Mouse (Mus musculus): Measurements from ENCODE around the gene Surf2. TPM values are rescaled to one million over a fixed set of nuclear protein-coding genes. Genes with fewer than 3 reads are reported as not detected.
"Not testable (repeated sequence)": the region's sequence is repeated elsewhere in the genome, so short reads cannot be mapped to it uniquely, and the experiment has no call there.

Gene Surf2
- 48.7 and 59.9 TPM in 2 replicates for polyA plus RNA-seq (2014; fragmentation: Nextera tagmentation; extraction: Ambion mirVana)

DNA sequence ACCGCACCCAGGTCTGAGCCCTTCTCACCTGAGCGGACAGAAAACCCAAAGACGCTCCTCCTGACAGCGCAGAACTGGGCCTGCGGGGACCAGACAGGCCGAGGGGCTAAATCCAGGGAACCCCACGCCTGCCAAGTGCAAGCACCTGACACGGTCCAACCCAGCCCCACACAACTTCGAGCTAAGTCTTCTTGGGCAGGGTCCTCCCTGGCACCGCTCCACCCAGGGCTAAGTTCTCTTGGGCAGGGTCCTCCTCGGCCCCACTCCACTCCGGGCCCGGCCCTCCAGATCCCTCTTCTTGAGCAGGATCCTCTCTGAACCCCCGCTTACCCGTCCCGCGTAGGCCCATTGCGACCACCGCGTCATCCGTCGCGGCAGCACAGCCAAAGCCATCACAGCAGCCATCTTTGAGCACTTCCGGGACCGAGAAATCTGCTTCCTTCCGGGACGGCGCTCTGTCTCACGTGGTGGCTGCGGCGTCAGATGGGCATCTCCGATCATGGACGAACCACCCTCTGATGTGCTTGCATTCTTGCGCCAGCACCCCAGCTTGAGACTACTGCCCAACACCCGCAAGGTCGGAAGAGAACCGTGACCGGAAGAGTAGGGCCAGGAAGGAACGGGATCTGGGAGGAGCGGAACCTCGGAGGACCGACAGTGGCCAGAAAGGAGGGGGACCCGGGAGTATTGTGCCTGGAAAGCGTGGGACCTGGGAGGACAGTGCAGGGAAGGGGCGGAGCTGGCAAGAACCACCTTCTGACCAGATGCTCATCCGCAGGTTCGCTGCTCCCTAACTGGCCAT is at the start of gene Surf2, which contains the start of gene Surf1:
Gene Surf2 (plus strand): TSS at position 441 of the 802 bp plus-strand sequence.
Gene Surf1 (minus strand): TSS at position 604 of the 802 bp plus-strand sequence.
- ATAC-seq (ENCODE audit: low FRiP score, low TSS enrichment) (peak; percentile 82), DNase-seq (peak; percentile 89)
- H3K27me3 ChIP-seq (ENCODE audit: control insufficient read depth, insufficient read depth, low read length), result no peaks in the 10 kb centered on the region
- H3K4me1 ChIP-seq (ENCODE audit: control insufficient read depth, insufficient read depth, low read length), result peaks cover 31% of the 10 kb centered on the region
- peak within 1 kb of the TSS; percentile 83 for H3K27ac ChIP-seq (replicated peaks; ENCODE audit: low read depth, low read length)
- H3K9ac ChIP-seq (replicated peaks; ENCODE audit: low read length), result peak within 1 kb of the TSS; percentile 74
- H3K36me3 ChIP-seq (ENCODE audit: control insufficient read depth, insufficient read depth, low read length), result peaks cover 61% of the 10 kb centered on the region
- peak within 1 kb of the TSS; percentile 73 for H3K4me3 ChIP-seq (replicated peaks; ENCODE audit: low read depth, low read length)
- 2% methylated on average over 47 of the region's 47 CpGs for WGBS
- no peaks in the 10 kb centered on the region for H3K9me3 ChIP-seq (ENCODE audit: control insufficient read depth, low read length)
- H3K4me2 ChIP-seq (ENCODE audit: low read length), result peak within 1 kb of the TSS; percentile 98

DNA sequence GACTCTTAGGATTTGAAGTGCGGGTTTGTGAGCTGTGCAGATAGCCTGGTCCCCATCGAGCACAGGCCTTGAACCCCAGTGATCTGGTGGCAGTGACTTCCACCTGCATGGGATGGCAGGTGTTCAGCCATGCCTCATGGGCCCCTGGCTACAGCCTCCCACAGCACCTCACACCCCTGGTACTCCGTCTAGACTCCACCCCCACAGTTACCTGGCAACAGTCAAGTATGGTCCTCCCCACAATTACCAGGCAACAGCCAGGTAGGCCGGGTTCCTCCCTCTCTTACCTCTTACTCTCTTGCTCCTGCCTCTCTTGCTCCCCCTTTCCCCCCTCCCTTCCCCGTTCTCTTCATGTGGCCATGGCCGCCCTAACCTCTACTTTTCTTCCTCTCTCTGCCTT is 45.5 kb upstream of the Surf2 start:
- H3K4me3 ChIP-seq (replicated peaks; ENCODE audit: low read depth, low read length), result no peak overlapping the region
- DNase-seq, result no peak
- H3K9me3 ChIP-seq (ENCODE audit: control insufficient read depth, low read length), result no peaks in the 10 kb centered on the region
- WGBS, result 70% methylated on average over 6 of the region's 6 CpGs
- H3K27me3 ChIP-seq (ENCODE audit: control insufficient read depth, insufficient read depth, low read length), result no peaks in the 10 kb centered on the region
- H3K9ac ChIP-seq (replicated peaks; ENCODE audit: low read length), result no peak overlapping the region
- no peak overlapping the region for H3K4me2 ChIP-seq (ENCODE audit: low read length)
- ATAC-seq (ENCODE audit: low FRiP score, low TSS enrichment), result no peak
- H3K36me3 ChIP-seq (ENCODE audit: control insufficient read depth, insufficient read depth, low read length), result no peaks in the 10 kb centered on the region
- H3K4me1 ChIP-seq (ENCODE audit: control insufficient read depth, insufficient read depth, low read length), result no peaks in the 10 kb centered on the region
- H3K27ac ChIP-seq (replicated peaks; ENCODE audit: low read depth, low read length), result no peak overlapping the region

DNA sequence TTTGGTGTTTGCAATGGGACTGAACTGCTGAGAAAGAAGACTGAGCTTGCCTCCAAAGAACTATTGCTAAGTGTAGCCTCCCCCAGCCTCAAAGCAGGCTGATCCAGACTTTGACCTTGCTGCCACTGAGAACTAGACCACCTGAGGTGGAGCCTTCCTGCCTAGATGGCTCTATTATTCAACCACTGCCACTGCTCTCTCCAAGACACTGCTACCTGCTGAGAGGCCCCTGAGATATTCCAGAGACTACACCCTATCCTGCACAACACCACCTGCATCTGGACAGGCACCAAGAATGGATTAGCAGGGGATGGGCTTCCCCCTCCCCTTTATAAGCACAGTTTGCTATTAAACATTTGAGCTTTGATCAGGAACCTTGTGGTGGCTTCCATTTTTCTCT is 37.6 kb upstream of the Surf2 start:
- Histone ChIP-seq H3K36me3 (ENCODE audit: control insufficient read depth, insufficient read depth, low read length) (no peaks in the 10 kb centered on the region), H3K9me3 (ENCODE audit: control insufficient read depth, low read length) (0 out of 2 replicates have a peak, but pooled peaks cover 3% of the 10 kb centered on the region), H3K4me2 (ENCODE audit: low read length) (no peak overlapping the region), H3K27ac (replicated peaks; ENCODE audit: low read depth, low read length) (no peak overlapping the region), H3K9ac (replicated peaks; ENCODE audit: low read length) (no peak overlapping the region), H3K4me1 (ENCODE audit: control insufficient read depth, insufficient read depth, low read length) (no peaks in the 10 kb centered on the region), H3K27me3 (ENCODE audit: control insufficient read depth, insufficient read depth, low read length) (no peaks in the 10 kb centered on the region), H3K4me3 (replicated peaks; ENCODE audit: low read depth, low read length) (no peak overlapping the region)
- DNase-seq (no peak), ATAC-seq (ENCODE audit: low FRiP score, low TSS enrichment) (no peak)

DNA sequence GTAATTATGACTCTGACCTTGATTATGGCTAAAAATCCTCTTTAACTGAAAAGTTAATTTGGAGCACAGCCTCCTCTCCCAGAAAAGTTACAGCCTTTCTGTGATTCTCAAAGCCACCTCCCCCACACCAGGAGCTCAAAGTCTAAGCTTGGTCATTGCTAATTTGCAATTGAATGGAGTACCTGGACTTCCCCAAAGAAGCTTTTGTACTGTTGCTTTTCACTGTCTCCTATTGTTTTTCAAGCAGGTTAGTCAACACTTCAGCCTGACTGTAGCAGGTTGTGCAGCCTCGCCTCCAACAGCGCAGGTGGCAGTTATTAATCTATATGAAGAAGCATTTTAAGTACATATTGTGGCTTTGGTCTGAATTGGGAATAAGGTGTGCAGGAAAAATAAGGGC is 30.6 kb upstream of the Surf2 start:
- H3K27me3 ChIP-seq (ENCODE audit: control insufficient read depth, insufficient read depth, low read length); H3K4me3 ChIP-seq (replicated peaks; ENCODE audit: low read depth, low read length); H3K27ac ChIP-seq (replicated peaks; ENCODE audit: low read depth, low read length); H3K9ac ChIP-seq (replicated peaks; ENCODE audit: low read length); H3K9me3 ChIP-seq (ENCODE audit: control insufficient read depth, low read length); DNase-seq; H3K4me1 ChIP-seq (ENCODE audit: control insufficient read depth, insufficient read depth, low read length); H3K4me2 ChIP-seq (ENCODE audit: low read length); ATAC-seq (ENCODE audit: low FRiP score, low TSS enrichment): not testable (repeated sequence)
- H3K36me3 ChIP-seq (ENCODE audit: control insufficient read depth, insufficient read depth, low read length), result peaks cover 20% of the 10 kb centered on the region
- 67% methylated on average over 2 of the region's 2 CpGs for WGBS

DNA sequence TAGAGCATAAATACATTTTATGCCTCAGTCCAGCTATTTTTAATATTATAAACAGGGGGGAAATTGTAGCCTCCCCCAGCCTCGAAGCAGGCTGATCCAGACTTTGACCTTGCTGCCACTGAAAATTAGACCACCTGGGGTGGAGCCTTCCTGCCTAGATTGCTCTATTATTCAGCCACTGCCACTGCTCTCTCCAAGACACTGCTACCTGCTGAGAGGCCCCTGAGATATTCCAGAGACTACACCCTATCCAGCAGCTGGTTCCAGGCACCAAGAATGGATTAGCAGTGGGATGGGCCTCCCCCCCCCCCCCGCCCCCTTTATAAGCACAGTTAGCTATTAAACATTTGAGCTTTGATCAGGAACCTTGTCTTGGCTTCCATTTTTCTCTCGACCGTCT is 30.0 kb upstream of the Surf2 start:
- not testable (repeated sequence) for H3K4me3 ChIP-seq (replicated peaks; ENCODE audit: low read depth, low read length); H3K27me3 ChIP-seq (ENCODE audit: control insufficient read depth, insufficient read depth, low read length); H3K27ac ChIP-seq (replicated peaks; ENCODE audit: low read depth, low read length); H3K4me2 ChIP-seq (ENCODE audit: low read length); H3K9me3 ChIP-seq (ENCODE audit: control insufficient read depth, low read length); ATAC-seq (ENCODE audit: low FRiP score, low TSS enrichment); H3K9ac ChIP-seq (replicated peaks; ENCODE audit: low read length); H3K4me1 ChIP-seq (ENCODE audit: control insufficient read depth, insufficient read depth, low read length); DNase-seq
- H3K36me3 ChIP-seq (ENCODE audit: control insufficient read depth, insufficient read depth, low read length), result peaks cover 27% of the 10 kb centered on the region
- 40% methylated on average over 4 of the region's 4 CpGs for WGBS

DNA sequence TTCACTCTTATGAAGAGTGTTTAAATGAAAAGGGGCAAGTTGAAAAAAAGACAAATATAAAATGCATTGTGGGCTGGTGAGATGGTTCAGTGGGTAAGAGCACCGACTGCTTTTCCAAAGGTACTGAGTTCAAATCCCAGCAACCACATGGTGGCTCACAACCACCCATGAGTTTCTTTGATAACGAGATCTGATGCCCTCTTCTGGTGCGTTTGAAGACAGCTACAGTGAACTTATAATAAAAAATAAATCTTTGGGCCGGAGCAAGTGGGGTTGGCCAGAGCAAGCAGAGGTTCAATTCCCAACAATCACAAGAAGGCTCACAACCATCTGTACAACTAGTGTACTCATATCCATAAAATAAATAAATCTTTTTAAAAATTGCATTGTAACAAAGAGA is 20.3 kb upstream of the Surf2 start:
- no peaks in the 10 kb centered on the region for H3K9me3 ChIP-seq (ENCODE audit: control insufficient read depth, low read length)
- no peak overlapping the region for H3K27ac ChIP-seq (replicated peaks; ENCODE audit: low read depth, low read length)
- no peak overlapping the region for H3K4me3 ChIP-seq (replicated peaks; ENCODE audit: low read depth, low read length)
- H3K36me3 ChIP-seq (ENCODE audit: control insufficient read depth, insufficient read depth, low read length), result peaks cover 83% of the 10 kb centered on the region
- no peak overlapping the region for H3K9ac ChIP-seq (replicated peaks; ENCODE audit: low read length)
- WGBS, result 96% methylated on average over 4 of the region's 4 CpGs
- no peaks in the 10 kb centered on the region for H3K27me3 ChIP-seq (ENCODE audit: control insufficient read depth, insufficient read depth, low read length)
- DNase-seq (no peak), ATAC-seq (ENCODE audit: low FRiP score, low TSS enrichment) (no peak)
- no peaks in the 10 kb centered on the region for H3K4me1 ChIP-seq (ENCODE audit: control insufficient read depth, insufficient read depth, low read length)
- no peak overlapping the region for H3K4me2 ChIP-seq (ENCODE audit: low read length)

DNA sequence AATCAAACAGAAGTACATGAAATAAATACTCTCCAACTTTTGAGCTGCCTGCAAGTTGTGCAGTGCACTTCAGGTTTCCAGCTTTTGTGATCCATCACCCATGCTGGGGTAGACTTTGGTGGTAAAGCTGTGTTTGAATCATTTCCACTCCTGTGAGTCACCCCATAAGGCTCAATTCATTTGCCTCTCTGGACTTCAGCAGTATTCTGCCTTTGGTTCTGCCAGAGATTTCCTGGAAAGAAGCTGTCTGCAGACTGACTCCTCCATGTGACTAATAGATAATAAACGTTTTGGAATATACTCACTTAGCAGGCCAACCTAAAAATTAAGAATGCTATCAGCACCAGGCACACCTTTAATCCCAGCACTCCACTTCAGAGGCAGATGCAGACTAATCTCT is 15.4 kb upstream of the Surf2 start:
- peaks cover 18% of the 10 kb centered on the region for H3K4me1 ChIP-seq (ENCODE audit: control insufficient read depth, insufficient read depth, low read length)
- H3K36me3 ChIP-seq (ENCODE audit: control insufficient read depth, insufficient read depth, low read length), result peaks cover 58% of the 10 kb centered on the region
- DNase-seq (no peak), ATAC-seq (ENCODE audit: low FRiP score, low TSS enrichment) (no peak)
- H3K9me3 ChIP-seq (ENCODE audit: control insufficient read depth, low read length), result no peaks in the 10 kb centered on the region
- no peak overlapping the region for H3K4me3 ChIP-seq (replicated peaks; ENCODE audit: low read depth, low read length)
- no peak overlapping the region for H3K9ac ChIP-seq (replicated peaks; ENCODE audit: low read length)
- H3K27ac ChIP-seq (replicated peaks; ENCODE audit: low read depth, low read length), result no peak overlapping the region
- no peak overlapping the region for H3K4me2 ChIP-seq (ENCODE audit: low read length)
- no peaks in the 10 kb centered on the region for H3K27me3 ChIP-seq (ENCODE audit: control insufficient read depth, insufficient read depth, low read length)
- 79% methylated on average over 1 of the region's 1 CpGs for WGBS

DNA sequence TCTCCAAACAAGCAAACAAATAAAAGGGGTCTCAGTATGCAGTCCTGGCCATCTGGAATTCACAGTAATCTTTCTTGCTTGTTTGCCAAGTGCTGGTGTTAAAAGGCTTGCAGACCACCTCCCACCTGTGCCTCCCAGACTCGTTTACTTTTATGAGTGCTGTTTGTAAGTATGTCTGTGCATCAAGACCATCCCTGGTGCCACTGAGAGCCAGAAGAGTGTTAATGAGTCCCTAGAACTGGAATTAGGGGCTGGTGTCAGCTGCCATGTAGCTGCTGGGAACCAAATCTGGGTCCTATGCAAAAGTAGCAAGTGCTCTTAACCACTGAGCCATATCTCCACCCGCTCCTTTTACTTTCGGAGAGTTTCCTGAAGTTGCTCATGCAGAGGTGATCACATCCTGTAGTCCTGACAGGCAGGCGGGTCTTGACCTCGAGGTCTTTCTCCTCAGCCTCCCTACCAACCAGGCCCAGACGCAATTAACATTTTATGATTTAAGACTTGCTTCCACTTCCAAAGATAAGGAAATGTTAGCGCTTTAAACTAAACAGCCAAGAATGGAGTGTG is 14.2 kb upstream of the Surf2 start:
- H3K27me3 ChIP-seq (ENCODE audit: control insufficient read depth, insufficient read depth, low read length), result no peaks in the 10 kb centered on the region
- ATAC-seq (ENCODE audit: low FRiP score, low TSS enrichment) (no peak), DNase-seq (no peak)
- H3K9me3 ChIP-seq (ENCODE audit: control insufficient read depth, low read length), result no peaks in the 10 kb centered on the region
- WGBS, result 18% methylated on average over 7 of the region's 7 CpGs
- peaks cover 59% of the 10 kb centered on the region for H3K36me3 ChIP-seq (ENCODE audit: control insufficient read depth, insufficient read depth, low read length)
- peak overlapping the region; percentile 88 for H3K4me3 ChIP-seq (replicated peaks; ENCODE audit: low read depth, low read length)
- H3K4me1 ChIP-seq (ENCODE audit: control insufficient read depth, insufficient read depth, low read length), result peaks cover 18% of the 10 kb centered on the region
- peak overlapping the region; percentile 81 for H3K9ac ChIP-seq (replicated peaks; ENCODE audit: low read length)
- peak overlapping the region; percentile 86; the same call in 1 of the 2 replicates for H3K27ac ChIP-seq (replicated peaks; ENCODE audit: low read depth, low read length)
- H3K4me2 ChIP-seq (ENCODE audit: low read length), result peak overlapping the region; percentile 86
